Mouse (Mus musculus) E14TG2a.4 (cell line): ENCODE results near the gene Apoa1.

Experiments
- H3K27me3 ChIP-seq: 2 replicates; pipeline ENCODE4 v1.6.1; 2014; ENCODE audit warnings: low read length, control low read depth; ENCODE audit not compliant: insufficient read depth
- H3K36me3 ChIP-seq: 2 replicates; pipeline ENCODE4 v1.6.1; 2014; ENCODE audit warnings: low read length, control low read depth; ENCODE audit not compliant: insufficient read depth
- H3K4me1 ChIP-seq: replicated peaks from 2 replicates; pipeline ENCODE4 v1.6.1; 2014; ENCODE audit warnings: low read depth, low read length, control low read depth
- H3K4me3 ChIP-seq: replicated peaks from 2 replicates; pipeline ENCODE4 v1.5.1; 2014; ENCODE audit warnings: mild to moderate bottlenecking, low read length
- H3K9me3 ChIP-seq: 2 replicates; pipeline ENCODE4 v1.6.1; 2014; ENCODE audit warnings: low read length, control low read depth
- CTCF ChIP-seq: conservative IDR thresholded peaks from 2 replicates; pipeline ENCODE4 v1.5.1; 2014; ENCODE audit warnings: low read length
- NANOG ChIP-seq: IDR thresholded peaks from 2 replicates; pipeline ENCODE4 v1.6.1; 2014; ENCODE audit warnings: borderline replicate concordance, low read length, mixed read lengths
- POU5F1 ChIP-seq: IDR thresholded peaks from 2 replicates; pipeline ENCODE4 v1.6.1; 2014; ENCODE audit warnings: low read length, borderline replicate concordance

Gene Apoa1

GRCm38 (mm10) chr9:46191234-46191633 is 37.1 kb upstream of the Apoa1 start:
- no peaks in the 10 kb centered on the region for H3K9me3 ChIP-seq
- peaks cover 25% of the 10 kb centered on the region for H3K36me3 ChIP-seq
- TF ChIP-seq POU5F1 (no peak), NANOG (no peak)
- 0 out of 2 replicates have a peak, but pooled peaks cover 5% of the 10 kb centered on the region for H3K4me1 ChIP-seq
- H3K4me3 ChIP-seq, result no peak overlapping the region
- no peaks in the 10 kb centered on the region for H3K27me3 ChIP-seq

- Histone ChIP-seq H3K27me3 (no peaks in the 10 kb centered on the region), H3K4me1 (0 out of 2 replicates have a peak, but pooled peaks cover 5% of the 10 kb centered on the region), H3K36me3 (peaks cover 29% of the 10 kb centered on the region), H3K9me3 (no peaks in the 10 kb centered on the region), H3K4me3 (no peak overlapping the region)
- TF ChIP-seq POU5F1 (no peak), CTCF (0 out of 2 replicates have a peak, but pooled peaks have one; percentile 8), NANOG (no peak)
Measured at GRCm38 (mm10) chr9:46191644-46192043, 36.7 kb upstream of the Apoa1 start.

- no peaks in the 10 kb centered on the region for H3K27me3 ChIP-seq
- peaks cover 39% of the 10 kb centered on the region for H3K36me3 ChIP-seq
- H3K9me3 ChIP-seq, result no peaks in the 10 kb centered on the region
- TF ChIP-seq CTCF (no peak), POU5F1 (no peak), NANOG (no peak)
- no peak overlapping the region for H3K4me3 ChIP-seq
- 0 out of 2 replicates have a peak, but pooled peaks cover 5% of the 10 kb centered on the region for H3K4me1 ChIP-seq
Measured at GRCm38 (mm10) chr9:46192642-46193041, 35.7 kb upstream of the Apoa1 start.

GRCm38 (mm10) chr9:46194809-46195208 is 33.6 kb upstream of the Apoa1 start:
- Histone ChIP-seq H3K9me3 (no peaks in the 10 kb centered on the region), H3K27me3 (no peaks in the 10 kb centered on the region), H3K4me3 (no peak overlapping the region), H3K36me3 (peaks cover 59% of the 10 kb centered on the region), H3K4me1 (0 out of 2 replicates have a peak, but pooled peaks cover 5% of the 10 kb centered on the region)
- no peak for TF ChIP-seq CTCF
- TF ChIP-seq NANOG, result no peak
- TF ChIP-seq POU5F1, result no peak

- Histone ChIP-seq H3K4me3 (no peak overlapping the region), H3K4me1 (0 out of 2 replicates have a peak, but pooled peaks cover 5% of the 10 kb centered on the region), H3K9me3 (no peaks in the 10 kb centered on the region), H3K36me3 (peaks cover 74% of the 10 kb centered on the region), H3K27me3 (no peaks in the 10 kb centered on the region)
- TF ChIP-seq CTCF (no peak), POU5F1 (no peak)
Measured at GRCm38 (mm10) chr9:46196699-46197169, 31.6 kb upstream of the Apoa1 start.

- Histone ChIP-seq H3K27me3 (no peaks in the 10 kb centered on the region), H3K36me3 (peaks cover 88% of the 10 kb centered on the region), H3K4me3 (no peak overlapping the region), H3K4me1 (0 out of 2 replicates have a peak, but pooled peaks cover 5% of the 10 kb centered on the region), H3K9me3 (no peaks in the 10 kb centered on the region)
- no peak for TF ChIP-seq POU5F1
- TF ChIP-seq CTCF, result no peak
- no peak for TF ChIP-seq NANOG
Measured at GRCm38 (mm10) chr9:46198461-46198860, 29.9 kb upstream of the Apoa1 start.

- no peak overlapping the region for H3K4me3 ChIP-seq
- H3K36me3 ChIP-seq, result peaks cover 88% of the 10 kb centered on the region
- H3K27me3 ChIP-seq, result no peaks in the 10 kb centered on the region
- H3K4me1 ChIP-seq, result 0 out of 2 replicates have a peak, but pooled peaks cover 5% of the 10 kb centered on the region
- no peaks in the 10 kb centered on the region for H3K9me3 ChIP-seq
- TF ChIP-seq CTCF (no peak), POU5F1 (no peak), NANOG (no peak)
Measured at GRCm38 (mm10) chr9:46198936-46199335, 29.4 kb upstream of the Apoa1 start.

- Histone ChIP-seq H3K36me3 (peaks cover 88% of the 10 kb centered on the region), H3K4me3 (no peak overlapping the region), H3K27me3 (no peaks in the 10 kb centered on the region), H3K9me3 (no peaks in the 10 kb centered on the region), H3K4me1 (0 out of 2 replicates have a peak, but pooled peaks cover 5% of the 10 kb centered on the region)
- TF ChIP-seq NANOG (no peak), CTCF (no peak), POU5F1 (no peak)
Measured at GRCm38 (mm10) chr9:46199609-46200008, 28.8 kb upstream of the Apoa1 start.
